Mouse (Mus musculus) right cerebral cortex, postnatal 25 days (tissue): ENCODE results near the gene Rom1.
A peak's percentile ranks its signal among the peaks of the same experiment; 100 is the strongest.
"Not testable (repeated sequence)": the region's sequence is repeated elsewhere in the genome, so short reads cannot be mapped to it uniquely, and the experiment has no call there.

Experiments used
- DNase-seq: peaks from one replicate; pipeline ENCODE4 v3.0.0; 2022

The Rom1 gene

GRCm38 (mm10) chr19:8929224-8930088 is at the start of gene Rom1, which contains the start of gene Eml3:
Rom1 (minus strand) TSS chr19:8929356.
Eml3 (plus strand) TSS chr19:8929552.
- DNase-seq: peak; percentile 56

DNA sequence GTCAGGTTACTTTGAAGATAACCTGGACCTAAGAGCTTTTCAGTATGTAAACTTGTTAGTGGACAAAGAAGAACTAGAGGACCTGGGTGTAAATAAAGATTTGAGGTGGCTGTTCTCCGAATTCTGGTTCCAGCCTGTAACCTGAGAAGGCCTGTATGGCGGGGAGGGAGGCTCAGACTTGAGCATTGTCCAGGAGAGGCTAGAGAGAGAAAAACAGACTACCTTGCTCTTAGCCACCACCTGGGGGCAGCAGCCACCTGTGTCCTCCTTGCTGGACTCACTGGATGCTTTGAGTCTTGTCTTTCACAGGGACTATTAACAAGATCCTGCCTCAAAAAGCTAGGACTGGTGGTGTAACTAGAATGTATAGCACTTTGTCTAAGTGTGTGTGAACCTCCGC is 47.4 kb upstream of the Rom1 start:
- DNase-seq: no peak

DNA sequence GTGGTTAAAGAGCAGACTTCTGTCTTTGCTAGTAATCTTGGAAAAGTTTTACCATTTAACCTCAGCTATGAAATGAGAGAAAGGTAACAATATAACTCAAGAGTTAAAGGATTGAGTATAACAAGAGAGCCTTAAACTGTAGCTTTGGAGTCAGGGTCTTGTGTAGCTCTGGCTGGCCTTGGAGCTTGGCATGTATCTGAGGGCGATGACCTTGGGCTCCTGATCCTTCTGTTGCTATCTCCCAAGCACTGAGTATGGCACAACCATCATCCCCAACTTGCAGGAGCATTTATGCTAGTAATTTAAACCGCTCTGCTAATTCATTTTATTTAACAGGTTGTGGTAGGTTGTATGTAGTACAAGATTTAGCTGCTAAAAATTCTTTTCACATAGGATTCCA is 46.3 kb upstream of the Rom1 start:
- DNase-seq: no peak

- no peak for DNase-seq
Observed at GRCm38 (mm10) chr19:8974638-8975037, 45.5 kb upstream of the Rom1 start.

GRCm38 (mm10) chr19:8972491-8972890 is 43.3 kb upstream of the Rom1 start:
- not testable (repeated sequence) for DNase-seq

- DNase-seq: no peak
Observed at GRCm38 (mm10) chr19:8967893-8968292, 38.7 kb upstream of the Rom1 start.

- DNase-seq: no peak
Observed at GRCm38 (mm10) chr19:8967373-8967743, 38.2 kb upstream of the Rom1 start.

GRCm38 (mm10) chr19:8966590-8967372 is 37.6 kb upstream of the Rom1 start, which contains the start of gene Eef1g:
Eef1g (plus strand) TSS chr19:8967041.
- DNase-seq: peak; percentile 99

GRCm38 (mm10) chr19:8966198-8966589 is 37.0 kb upstream of the Rom1 start:
- DNase-seq: no peak

- DNase-seq: no peak
Observed at GRCm38 (mm10) chr19:8965771-8966170, 36.6 kb upstream of the Rom1 start.

DNA sequence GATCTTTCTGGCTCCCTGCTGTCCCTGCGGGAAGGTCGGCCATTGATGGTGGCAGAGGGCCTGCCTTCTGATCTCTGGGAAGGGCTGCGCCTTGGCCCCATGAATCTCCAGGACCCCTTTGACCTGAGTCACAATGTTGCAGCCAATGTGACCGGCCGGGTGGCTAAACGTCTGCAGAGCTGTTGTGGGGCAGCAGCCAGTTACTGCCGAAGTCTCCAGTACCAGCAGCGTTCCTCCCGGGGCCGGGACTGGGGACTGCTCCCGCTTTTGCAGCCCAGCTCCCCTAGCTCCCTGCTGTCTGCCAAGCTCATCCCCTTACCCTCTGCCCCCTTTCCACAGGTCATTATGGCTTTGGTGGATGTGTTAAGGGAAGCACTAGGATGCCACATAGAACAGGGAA is 35.9 kb upstream of the Rom1 start:
- no peak for DNase-seq

- no peak for DNase-seq
Observed at GRCm38 (mm10) chr19:8962256-8962655, 33.1 kb upstream of the Rom1 start.

- no peak for DNase-seq
Observed at GRCm38 (mm10) chr19:8954171-8954570, 25.0 kb upstream of the Rom1 start.

DNA sequence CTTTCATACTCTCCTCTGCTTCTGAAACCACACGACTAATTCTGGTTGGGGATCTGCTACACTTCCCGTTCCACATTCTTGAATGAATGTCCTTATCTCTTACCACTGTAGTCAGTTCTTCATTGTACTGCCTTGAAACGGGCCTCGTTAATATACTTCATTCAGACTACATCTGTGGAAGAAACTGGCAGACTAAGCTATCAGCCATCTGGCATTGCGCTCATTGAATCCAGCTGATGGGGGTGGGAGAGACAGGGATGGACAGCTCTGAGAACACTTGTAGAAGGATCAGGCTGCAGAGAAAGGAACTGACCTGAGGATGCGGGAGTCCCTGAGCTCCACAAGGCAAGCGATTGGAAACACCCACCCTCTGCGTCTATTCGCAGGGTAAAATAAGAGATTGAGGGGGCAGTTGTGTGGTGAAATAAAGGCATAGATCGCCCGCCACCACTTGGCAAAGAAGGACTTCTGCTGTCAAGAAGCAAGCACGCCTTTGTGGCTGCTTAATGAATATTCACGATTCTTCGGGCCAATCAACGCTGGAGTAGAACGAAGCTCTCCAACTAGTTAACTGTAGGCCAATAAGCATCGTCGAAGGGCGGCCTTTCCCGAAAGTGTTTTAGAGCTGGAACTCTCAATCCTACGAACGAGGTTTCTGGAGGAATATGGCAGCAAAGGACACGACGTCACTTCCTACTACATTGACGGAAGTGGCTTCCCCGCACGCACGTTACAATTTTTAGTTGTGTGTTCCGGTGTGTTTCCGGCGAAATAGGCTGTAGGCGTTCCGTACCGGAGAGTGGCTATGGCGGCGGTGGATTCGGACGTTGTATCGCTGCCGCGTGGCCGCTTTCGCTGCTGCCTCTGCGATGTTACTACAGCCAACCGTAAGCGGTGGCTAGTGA is 24.2 kb upstream of the Rom1 start, which contains the start of gene Tut1:
TSS of gene Tut1 (plus strand) at position 713 of the 905 bp plus-strand sequence.
- DNase-seq: peak; percentile 91

DNA sequence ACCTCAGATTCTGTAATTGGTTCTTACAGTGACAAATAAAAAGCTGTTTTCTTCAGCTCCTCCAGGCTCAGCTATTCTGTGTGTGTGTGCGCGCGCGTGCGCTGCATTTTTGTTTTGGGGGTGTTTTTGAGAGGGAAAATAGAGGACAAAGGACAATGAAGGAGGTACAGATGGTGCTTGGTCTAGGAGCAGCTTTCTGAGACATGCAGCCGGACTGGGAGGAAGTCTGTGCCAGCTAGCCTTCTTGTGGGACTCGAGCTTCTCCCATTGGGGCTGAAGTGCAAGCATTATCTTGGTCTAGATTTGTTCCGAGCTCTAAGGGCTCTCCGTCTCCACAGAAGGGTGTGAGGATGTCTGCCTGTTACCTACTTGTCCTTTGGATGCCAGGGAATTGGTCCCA is 23.1 kb upstream of the Rom1 start:
- no peak for DNase-seq

DNA sequence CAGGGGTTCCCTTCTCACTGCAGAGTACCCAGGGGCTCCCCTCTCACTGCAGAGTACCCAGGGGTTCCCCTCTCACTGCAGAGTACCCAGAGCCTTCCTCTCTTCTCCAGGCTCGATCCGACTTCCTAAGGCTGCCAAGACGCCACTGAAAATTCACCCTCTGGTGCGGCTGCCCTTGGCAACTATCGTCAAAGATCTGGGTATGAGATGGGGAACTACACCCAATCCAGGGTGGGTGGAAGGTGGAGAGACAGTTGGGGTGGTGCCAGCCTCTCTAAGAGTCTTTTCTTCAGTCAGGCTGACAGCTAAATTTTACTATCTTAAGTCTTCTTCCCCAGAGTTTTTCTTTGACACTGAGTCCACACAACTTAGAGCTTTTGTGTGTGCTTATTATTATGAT is 21.0 kb upstream of the Rom1 start:
- DNase-seq: no peak

DNA sequence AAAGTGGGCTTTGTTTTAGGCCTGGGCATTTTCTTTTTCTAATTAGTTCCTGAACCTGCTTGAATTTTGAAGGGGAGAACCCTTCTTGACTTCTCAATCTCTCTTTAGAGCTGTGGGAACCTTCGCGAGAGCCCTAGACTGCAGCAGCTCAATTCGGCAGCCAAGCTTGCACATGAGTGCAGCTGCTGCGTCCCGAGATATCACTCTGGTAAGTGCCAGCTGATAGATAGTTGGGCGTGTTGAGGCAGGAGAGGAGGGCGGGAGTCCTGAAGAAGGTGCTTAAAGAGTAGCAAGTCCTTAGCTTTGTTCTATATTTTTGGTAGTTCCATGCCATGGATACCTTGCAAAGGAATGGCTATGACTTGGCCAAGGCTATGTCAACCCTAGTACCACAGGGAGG is 17.8 kb upstream of the Rom1 start:
- no peak for DNase-seq

GRCm38 (mm10) chr19:8945251-8945650 is 16.1 kb upstream of the Rom1 start:
- DNase-seq: no peak

DNA sequence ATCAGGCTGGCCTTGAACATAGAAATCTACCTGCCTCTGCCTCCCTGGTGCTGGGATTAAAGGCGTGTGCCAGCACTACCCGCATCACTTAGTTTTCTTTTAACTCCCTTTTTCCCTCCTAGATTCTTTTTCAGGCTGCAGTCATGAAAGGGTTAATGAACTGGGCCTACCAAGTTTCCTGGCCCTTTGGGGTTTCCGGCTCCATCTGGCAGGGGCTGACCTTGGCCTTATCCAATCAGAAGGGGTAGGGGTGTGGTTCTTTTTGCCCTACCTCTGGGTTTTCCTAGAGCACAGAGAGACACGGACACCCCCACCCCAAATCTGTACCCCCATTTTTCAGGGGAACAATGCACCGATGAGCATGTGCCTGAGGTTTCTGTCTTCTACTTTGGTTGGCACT is 15.6 kb upstream of the Rom1 start:
- DNase-seq: no peak

GRCm38 (mm10) chr19:8944062-8944461 is 14.9 kb upstream of the Rom1 start:
- DNase-seq: no peak

DNA sequence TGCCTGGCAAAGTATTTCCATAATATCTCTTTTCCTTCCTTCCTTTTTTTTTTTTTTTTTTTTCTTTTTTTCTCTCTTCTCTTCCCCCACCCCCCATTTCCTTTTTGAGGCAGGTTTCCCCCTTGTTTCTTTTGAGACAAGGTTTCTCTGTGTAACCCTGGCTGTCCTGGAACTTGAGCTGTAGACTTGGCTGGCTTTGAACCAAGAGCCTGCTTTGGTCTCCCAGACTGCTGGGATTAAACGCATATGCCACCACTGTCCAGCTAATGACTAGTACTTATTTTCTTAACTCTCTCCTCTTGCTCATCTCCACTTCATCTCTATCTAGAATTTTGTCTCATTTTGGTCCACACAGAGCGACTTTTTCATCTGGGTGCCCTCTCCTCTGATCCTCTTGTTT is 13.9 kb upstream of the Rom1 start:
- DNase-seq: no peak

DNA sequence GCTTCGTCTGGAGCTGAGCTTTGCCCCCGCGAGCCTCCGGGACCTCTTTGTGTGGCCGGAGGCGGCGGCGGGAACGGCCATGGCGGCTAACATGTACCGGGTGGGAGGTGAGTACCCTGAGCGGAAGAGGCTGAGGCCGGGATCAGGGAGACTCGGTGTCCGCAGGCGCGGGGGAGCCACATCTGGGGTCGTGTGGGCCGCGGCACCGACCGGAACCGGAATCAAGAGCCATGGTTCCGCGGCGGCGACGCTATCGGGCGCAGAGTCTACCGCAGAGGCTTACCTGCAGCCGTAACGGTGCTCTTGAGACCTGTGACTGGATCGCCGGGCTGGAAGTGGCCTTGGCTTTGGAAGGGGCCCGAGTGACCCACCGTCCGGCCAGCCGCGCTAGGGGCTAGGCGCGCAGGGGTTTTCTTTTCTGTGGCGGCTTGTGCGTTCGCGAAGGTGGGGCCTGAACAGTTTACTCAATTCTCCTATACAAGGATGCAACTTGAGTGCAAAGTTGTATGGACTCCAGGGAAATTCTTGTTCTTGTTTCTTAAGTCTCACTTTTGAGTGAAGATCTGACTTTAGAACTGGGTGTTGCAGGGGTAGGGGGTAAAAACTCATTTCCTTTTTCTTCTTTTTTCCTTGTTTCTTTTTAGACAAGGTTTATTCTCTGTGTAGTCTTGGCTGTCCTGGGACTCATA is 13.3 kb upstream of the Rom1 start:
- DNase-seq: peak; percentile 66
